Mouse (Mus musculus) 3T3-L1 (cell line): ENCODE measurements around the gene Mybpc3.

Experiments
- DNase-seq: peaks from one replicate; pipeline ENCODE4 v3.0.0-alpha.2; 2015; ENCODE audit warnings: low read depth, low spot score

Mybpc3 gene

DNA sequence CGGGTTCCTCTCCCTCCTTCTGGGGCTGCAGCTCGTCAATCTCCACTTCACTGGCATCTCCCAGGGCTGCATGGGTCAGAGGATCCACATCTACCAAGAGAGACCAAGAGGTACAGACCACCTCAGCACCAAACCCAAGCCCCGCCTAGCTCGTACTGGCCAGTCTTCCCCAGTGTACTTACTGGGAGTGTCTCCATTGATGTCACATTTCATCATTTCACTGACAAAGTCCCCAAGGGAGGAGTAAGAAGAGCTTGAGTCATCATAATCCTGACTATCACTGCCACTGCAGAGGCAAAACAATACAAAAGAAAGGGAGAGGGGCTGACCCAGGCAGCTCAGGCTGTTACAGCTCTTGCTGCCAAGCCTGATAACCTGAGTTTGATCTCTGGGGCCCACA is 49.7 kb downstream of the Mybpc3 start:
- peak; percentile 45 for DNase-seq

DNA sequence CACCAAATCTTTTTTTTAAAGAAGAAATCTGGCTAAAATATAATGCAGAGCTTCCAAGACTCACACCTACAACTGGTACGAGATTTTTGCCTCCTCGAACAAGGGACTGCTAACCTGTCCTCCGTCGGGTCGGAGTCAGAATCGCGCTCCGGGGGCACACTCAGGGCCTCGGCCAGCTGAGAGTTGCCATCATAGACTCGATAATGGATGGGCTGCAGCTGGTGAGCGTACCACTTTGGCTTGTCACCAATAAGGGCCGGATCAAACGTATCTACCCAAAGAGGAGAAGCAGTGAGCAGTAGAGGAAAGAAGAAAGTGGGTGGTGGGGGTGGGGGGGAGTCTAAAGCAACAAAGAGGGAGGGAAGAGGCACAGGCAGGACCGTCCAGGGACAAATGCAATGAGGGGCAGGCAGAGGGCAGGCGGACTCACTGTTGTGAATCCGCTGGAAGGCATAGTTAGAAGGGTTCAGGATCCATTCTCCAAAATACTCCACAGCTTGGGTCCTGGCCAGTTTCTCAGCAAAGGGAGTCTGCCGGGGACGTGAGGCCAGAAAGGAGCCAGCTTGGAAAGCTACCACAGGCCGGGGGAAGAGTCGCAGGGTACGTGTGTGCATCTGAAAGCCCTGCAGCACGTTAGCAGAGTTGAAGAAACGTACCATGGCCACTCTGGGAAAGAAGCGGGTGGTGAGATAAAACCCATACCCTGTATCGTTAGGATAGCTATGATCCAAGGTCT is 51.8 kb downstream of the Mybpc3 start:
- no peak for DNase-seq

- DNase-seq, result no peak
These were observed 57.5 kb downstream of the Mybpc3 start for GRCm38 (mm10) chr2:91175490-91175889.

- DNase-seq, result no peak
These were observed 58.3 kb downstream of the Mybpc3 start for GRCm38 (mm10) chr2:91176234-91176633.

GRCm38 (mm10) chr2:91179825-91180224 is 61.9 kb downstream of the Mybpc3 start:
- no peak for DNase-seq

DNA sequence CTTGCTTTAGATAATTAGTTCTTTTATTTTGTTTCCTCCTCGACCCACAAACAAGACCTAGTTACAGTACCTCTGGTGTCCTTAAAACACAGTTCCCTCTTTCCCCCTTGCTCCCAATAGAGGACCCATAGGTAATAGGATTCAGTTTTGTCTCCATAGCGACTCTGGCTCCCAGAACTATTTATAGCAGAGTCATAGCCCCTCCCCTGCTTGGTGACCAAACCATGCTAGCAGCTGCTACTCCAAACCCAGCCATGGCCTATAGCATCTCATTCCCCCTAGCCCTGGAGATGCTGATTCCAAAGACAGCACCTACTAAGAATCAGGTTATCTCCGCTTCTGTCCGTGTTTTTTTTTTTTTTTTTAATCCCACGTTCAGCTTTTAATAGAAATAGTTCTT is 62.8 kb downstream of the Mybpc3 start:
- no peak for DNase-seq

DNA sequence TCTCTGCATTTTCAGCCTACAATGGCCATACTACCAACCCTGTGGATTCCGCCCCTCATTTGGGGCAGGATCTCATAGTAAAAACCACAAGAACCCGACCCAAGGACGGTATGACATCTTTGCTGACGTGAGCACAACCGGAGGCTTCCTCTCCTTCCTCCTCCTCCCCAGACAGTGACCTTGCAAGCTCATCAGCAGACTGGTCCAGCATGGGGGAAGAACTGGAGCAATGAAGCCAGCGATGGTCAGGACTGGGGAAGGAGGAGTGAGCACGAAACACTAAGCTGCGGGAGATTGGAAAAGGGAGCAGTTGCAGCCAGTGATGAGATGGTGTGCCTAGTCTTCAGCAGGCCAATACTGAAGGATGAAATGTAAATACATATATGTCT is 64.1 kb downstream of the Mybpc3 start:
- no peak for DNase-seq

DNA sequence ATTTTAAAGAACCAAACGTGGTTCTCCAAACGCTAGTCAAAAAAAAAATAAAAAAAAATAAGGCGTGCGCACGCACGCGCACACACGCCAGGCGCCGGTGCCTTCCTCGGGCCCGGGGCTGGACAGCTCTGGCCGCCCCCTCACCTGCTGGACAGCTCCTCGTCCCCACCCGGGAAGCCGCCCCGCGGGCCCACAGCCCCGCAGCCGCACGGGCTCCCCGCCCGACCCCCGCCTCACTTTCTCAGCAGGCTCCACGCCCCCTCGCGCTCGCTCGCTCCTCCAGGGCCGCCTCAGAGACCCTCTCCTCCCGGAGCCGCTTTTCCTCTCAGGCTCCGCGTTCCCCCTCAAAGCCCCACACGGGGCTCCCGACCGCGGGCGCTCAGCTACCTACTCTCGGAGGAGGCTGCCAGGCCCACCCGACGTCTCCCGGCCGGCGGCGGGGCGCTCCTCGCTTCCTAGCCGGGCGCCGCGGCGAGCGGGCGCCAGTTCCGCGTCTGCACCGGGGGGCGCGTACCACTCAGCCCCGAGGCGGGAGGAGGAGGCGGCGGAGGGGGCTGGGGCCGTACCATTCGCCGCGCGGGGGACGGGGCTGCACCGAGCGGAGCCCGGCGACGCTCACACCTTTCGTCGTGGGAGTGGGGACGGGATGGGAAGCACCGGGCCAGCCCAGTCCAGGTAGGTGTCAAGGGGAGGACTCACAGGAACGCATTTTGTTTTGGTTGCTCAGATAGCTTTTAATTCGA is 64.6 kb downstream of the Mybpc3 start:
- DNase-seq, result peak; percentile 39

GRCm38 (mm10) chr2:91183148-91183513 is 65.2 kb downstream of the Mybpc3 start:
- DNase-seq, result peak; percentile 97

GRCm38 (mm10) chr2:91183711-91184405 is 65.9 kb downstream of the Mybpc3 start, which contains the start of gene Madd:
Gene Madd, minus strand, starts transcription at chr2:91183837.
- peak; percentile 68 for DNase-seq
